In genomic region chrX:56786281-56787061, GRCm38 (mm10) we compare ENCODE assay signal across 9 mouse cellular contexts. TPM values are rescaled to one million over a fixed set of nuclear protein-coding genes. Genes with fewer than 3 reads are reported as not detected.
DNase-seq lines count a peak whose midpoint lies in the region.
"Had no signal": no experiment of that assay in that cellular context is flagged by ENCODE, and none has a peak within 500 bp of the region (broad histone marks: within the 10 kb centered on the region; RNA-seq: fewer than 3 reads in every experiment).

No protein-coding gene starts in this region.

- DNase-seq in gastrocnemius, adult 18-20 months (ENCODE audit: low spot score) = peak; percentile 45
- no peak for DNase-seq in gastrocnemius, postnatal 4 days (ENCODE audit: low spot score in 2 of 2)
- DNase-seq in NIH3T3 (ENCODE audit: low read depth) = peak; percentile 27
- peak; percentile 10 for DNase-seq in gastrocnemius, postnatal 10 days
- peak; percentile 42 for DNase-seq in lung, postnatal 14 days
- DNase-seq in layer of hippocampus, adult 18-20 months (ENCODE audit: low spot score in 2 of 2) = no peak
- no peak for DNase-seq in spleen, postnatal 4 days (ENCODE audit: low spot score in 2 of 2)
- no peak for DNase-seq in spleen, adult 18-20 months
- DNase-seq: liver, postnatal 0 days had no signal

RNA-seq across cellular contexts. Expression of gene Map7d3, which starts 35.7 kb away (rescaled TPM):
- under 1 TPM; 0.14 to 0.21 TPM for total RNA-seq in gastrocnemius, adult 18-20 months (2021)
- total RNA-seq in gastrocnemius, postnatal 4 days (2021) = 1 to 10 TPM; 3.0 to 3.8 TPM
- 1 to 10 TPM in 1 of 2 experiments, under 1 TPM in 1; 0.99 to 1.6 TPM for total RNA-seq in gastrocnemius, postnatal 10 days (2021)
- total RNA-seq in layer of hippocampus, adult 18-20 months (2021) = under 1 TPM in 1 of 2 experiments, not detected in 1; 0.12 TPM

RNA-seq across cellular contexts. Expression of gene Fhl1, which starts 54.9 kb away (rescaled TPM):
- 1,000 to 10,000 TPM; 1,822 to 2,163 TPM for total RNA-seq in gastrocnemius, adult 18-20 months (2021)
- total RNA-seq in gastrocnemius, postnatal 4 days (2021) = 1,000 to 10,000 TPM; 1,382 to 1,696 TPM
- total RNA-seq in gastrocnemius, postnatal 10 days (2021) = 1,000 to 10,000 TPM; 1,223 to 1,283 TPM
- 10 to 100 TPM; 73.1 to 79.4 TPM for total RNA-seq in layer of hippocampus, adult 18-20 months (2021)

Comparison
In these comparisons a context has a peak if more than half of its experiments do, and no peak if none do; other contexts are left out.
1. DNase-seq: peak in gastrocnemius, adult 18-20 months (single experiment), NIH3T3 (single experiment), gastrocnemius, postnatal 10 days (single experiment) and lung, postnatal 14 days (single experiment); none in gastrocnemius, postnatal 4 days (0 of 2), layer of hippocampus, adult 18-20 months (0 of 2), spleen, postnatal 4 days (0 of 2) and spleen, adult 18-20 months (0 of 2).
2. RNA of gene Fhl1, which starts 54.9 kb away (total RNA-seq): 1,822 to 2,163 TPM in gastrocnemius, adult 18-20 months, 1,382 to 1,696 TPM in gastrocnemius, postnatal 4 days and 1,223 to 1,283 TPM in gastrocnemius, postnatal 10 days; 73.1 to 79.4 TPM in layer of hippocampus, adult 18-20 months; every median in the first group is over 10 times any median in the second.